Mouse (Mus musculus): ENCODE data around the gene Rhou. TPM values are rescaled to one million over a fixed set of nuclear protein-coding genes. Genes with fewer than 3 reads are reported as not detected.

The Rhou gene
- total RNA-seq, 2 experiments from 2014 or later, result 5.3 to 7.9 TPM

DNA sequence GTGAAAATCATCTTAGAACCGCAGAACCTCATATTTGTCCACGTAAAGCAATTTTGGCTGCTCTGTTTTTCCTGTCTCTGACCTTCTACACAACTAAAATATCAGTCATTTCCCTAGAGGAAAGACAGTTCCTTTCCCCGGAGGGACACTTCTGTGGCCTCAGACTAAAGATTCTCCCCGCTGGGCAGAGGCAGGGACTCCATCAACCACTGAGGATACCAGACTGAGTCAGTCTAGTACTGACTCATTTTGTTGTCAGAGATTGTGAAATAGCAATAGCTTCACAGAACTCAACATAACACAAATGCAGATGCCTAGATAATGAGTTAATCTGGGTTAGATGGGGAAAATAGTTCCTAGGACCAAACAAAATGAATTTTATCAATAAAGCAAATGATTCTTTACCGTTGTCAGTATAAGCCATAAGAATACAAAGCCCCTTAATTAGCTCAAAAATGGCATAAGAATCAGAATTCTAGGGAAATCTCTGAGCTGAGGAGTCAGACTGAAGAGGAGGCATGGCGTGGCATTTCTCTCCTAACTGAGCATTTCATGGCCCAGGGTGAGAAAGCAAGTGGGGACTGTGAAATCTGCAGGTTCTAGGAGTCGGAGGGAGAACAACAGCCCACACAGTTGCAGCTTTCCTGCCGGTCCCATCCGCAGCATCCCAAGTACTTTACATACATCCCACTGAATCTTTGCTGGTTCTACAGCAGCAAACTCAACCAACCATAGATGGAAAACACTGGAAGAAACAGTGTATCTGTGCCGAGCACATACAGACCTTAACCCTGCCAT lies 38.6 kb downstream of the Rhou start:
- no peak for ATAC-seq (replicated peaks; ENCODE audit: poor library complexity)

GRCm38 (mm10) chr8:123696167-123696566 lies 42.4 kb downstream of the Rhou start:
- no peak for ATAC-seq (replicated peaks; ENCODE audit: poor library complexity)

GRCm38 (mm10) chr8:123697329-123697728 lies 43.6 kb downstream of the Rhou start:
- no peak for ATAC-seq (replicated peaks; ENCODE audit: poor library complexity)

DNA sequence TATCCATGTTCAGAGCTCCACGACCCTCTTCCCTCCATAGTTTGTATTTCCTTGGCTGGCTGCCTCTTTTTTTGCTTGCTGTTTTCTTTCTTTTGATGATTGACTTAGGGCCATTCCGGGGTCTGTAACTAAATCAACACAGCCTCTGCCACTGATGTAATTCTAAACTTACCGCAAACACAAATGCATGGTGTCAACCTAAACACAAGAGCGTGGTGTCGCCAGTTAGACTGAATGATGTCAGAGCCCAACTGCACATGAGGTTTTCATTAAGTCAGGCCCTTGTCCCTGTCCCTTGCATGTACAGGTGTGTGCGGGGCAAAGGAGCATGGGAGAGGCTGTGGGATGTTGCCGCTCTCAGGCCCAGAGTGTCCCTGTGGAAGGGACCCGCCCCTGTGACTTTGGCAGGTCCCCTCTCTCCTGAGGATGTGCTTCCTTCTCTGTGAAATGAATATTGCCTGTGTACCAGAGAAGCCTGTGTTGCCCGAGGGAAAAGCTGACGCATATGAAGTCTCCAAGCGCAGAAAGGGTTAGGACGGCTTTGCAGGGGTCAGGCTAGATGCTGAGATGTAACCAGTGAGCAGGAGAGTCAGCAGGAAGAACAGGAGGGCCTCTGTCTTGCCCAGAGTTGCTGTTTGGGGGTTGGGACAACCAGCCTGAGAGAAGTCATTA lies 46.8 kb downstream of the Rhou start:
- no peak for ATAC-seq (replicated peaks; ENCODE audit: poor library complexity)

DNA sequence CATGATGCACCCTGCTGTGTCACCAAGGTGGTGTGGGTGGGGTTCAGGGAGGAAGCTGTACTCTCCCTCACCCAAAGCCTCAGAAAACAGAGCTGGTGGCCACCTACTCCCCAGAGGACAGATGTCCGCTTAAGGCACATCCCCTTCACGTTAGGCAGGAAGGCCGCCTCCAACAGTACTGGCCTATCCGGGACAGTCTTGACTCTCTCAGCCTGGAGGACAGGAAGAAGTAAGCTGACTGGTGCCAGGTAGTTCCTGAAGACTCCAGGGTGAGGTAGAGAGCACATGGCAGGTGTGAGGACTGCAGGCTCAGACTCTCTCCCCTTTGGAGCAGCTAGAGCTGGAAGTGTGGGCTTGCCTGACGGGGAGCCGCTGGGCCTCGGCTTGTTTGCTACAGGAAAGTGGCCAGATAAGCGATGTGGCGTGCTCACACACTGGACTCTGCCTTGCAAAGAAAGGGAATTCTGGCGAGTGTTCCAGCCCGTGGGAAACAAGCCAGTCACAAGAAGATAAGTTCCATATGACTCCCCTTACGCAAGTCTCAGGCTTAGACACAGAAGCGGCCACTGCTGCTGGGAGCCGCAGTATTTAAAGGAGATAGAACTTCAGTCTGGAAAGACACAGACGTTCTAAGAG lies 48.3 kb downstream of the Rhou start:
- ATAC-seq (replicated peaks; ENCODE audit: poor library complexity), result no peak

- ATAC-seq (replicated peaks; ENCODE audit: poor library complexity), result no peak
These were observed 51.6 kb downstream of the Rhou start for GRCm38 (mm10) chr8:123705376-123705775.

- no peak for ATAC-seq (replicated peaks; ENCODE audit: poor library complexity)
These were observed 53.4 kb downstream of the Rhou start for GRCm38 (mm10) chr8:123707137-123707536.

- ATAC-seq (replicated peaks; ENCODE audit: poor library complexity), result no peak
These were observed 55.0 kb downstream of the Rhou start for GRCm38 (mm10) chr8:123708729-123709128.

DNA sequence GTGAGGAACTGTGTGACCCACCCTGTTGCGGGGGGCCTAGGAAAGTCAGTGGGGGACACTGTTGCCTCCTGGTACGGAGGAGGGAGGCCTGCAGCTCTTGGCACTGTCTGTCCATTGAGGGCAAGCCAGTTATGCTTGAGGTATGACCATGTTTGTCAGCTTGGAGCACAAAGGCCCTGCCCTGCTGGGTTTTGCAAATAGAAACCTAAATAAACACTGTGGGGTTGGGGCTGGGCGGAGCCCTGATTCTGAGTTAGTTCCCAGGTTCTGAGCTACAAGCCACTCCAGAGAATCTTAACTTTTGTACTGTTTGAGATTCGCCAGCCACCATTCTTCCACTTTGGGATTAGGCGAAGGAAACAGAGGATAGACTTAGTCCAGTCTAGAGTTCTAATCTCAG lies 56.6 kb downstream of the Rhou start:
- ATAC-seq (replicated peaks; ENCODE audit: poor library complexity), result no peak

Other genes with a start within 250 kb of the Rhou start
- not detected in 2 replicates for gene Mc1r, start 246.8 kb upstream of the Rhou start, total RNA-seq (2015)
- gene Mc1r, start 246.8 kb upstream of the Rhou start, total RNA-seq (2017), result 0.12 and 0.14 TPM in 2 replicates
- 0.15 TPM in 1 of 2 replicates, not detected in the other for gene Tubb3, start 242.5 kb upstream of the Rhou start, total RNA-seq (2015)
- 0.17 TPM in 1 of 2 replicates, not detected in the other for gene Tubb3, start 242.5 kb upstream of the Rhou start, total RNA-seq (2017)
- 30.0 and 33.6 TPM in 2 replicates for gene Def8, start 230.4 kb upstream of the Rhou start, total RNA-seq (2015)
- gene Def8, start 230.4 kb upstream of the Rhou start, total RNA-seq (2017), result 47.5 and 63.1 TPM in 2 replicates
- gene Afg3l1, start 176.0 kb upstream of the Rhou start, total RNA-seq (2015), result 12.1 and 16.1 TPM in 2 replicates
- gene Afg3l1, start 176.0 kb upstream of the Rhou start, total RNA-seq (2017), result 20.9 and 21.9 TPM in 2 replicates
- not detected in 2 replicates for gene Dbndd1, start 138.5 kb upstream of the Rhou start, total RNA-seq (2015)
- gene Dbndd1, start 138.5 kb upstream of the Rhou start, total RNA-seq (2017), result not detected in 2 replicates
- 3.1 and 3.2 TPM in 2 replicates for gene Gas8, start 135.1 kb upstream of the Rhou start, total RNA-seq (2015)
- 17.2 and 18.0 TPM in 2 replicates for gene Gas8, start 135.1 kb upstream of the Rhou start, total RNA-seq (2017)
- gene Rab4a, start 152.1 kb downstream of the Rhou start, total RNA-seq (2015), result 5.3 and 12.5 TPM in 2 replicates
- 5.2 and 5.9 TPM in 2 replicates for gene Rab4a, start 152.1 kb downstream of the Rhou start, total RNA-seq (2017)
- 5.3 and 6.9 TPM in 2 replicates for gene Ccsap, start 206.3 kb downstream of the Rhou start, total RNA-seq (2015)
- 6.3 and 8.4 TPM in 2 replicates for gene Ccsap, start 206.3 kb downstream of the Rhou start, total RNA-seq (2017)
- gene Acta1, start 240.8 kb downstream of the Rhou start, total RNA-seq (2015), result not detected in 2 replicates
- not detected in 2 replicates for gene Acta1, start 240.8 kb downstream of the Rhou start, total RNA-seq (2017)

All from megakaryocyte progenitor cell, adult 5-6 weeks (primary cell).